Mouse (Mus musculus) cerebellum, adult 2 months (tissue): ENCODE results near the gene Ccl21a. TPM values are rescaled to one million over a fixed set of nuclear protein-coding genes. Genes with fewer than 3 reads are reported as not detected.
"Not testable (repeated sequence)": the region's sequence is repeated elsewhere in the genome, so short reads cannot be mapped to it uniquely, and the experiment has no call there.

Experiments used
- DNase-seq, 2 experiments: peaks; one replicate each; pipeline ENCODE4 v3.0.0; 2021
- H3K27ac ChIP-seq: fragments of 200-500 bp; 2 replicates; pipeline ENCODE4 v1.5.1; 2012; ENCODE audit warnings: low read length, control low read depth, inconsistent platforms; ENCODE audit not compliant: insufficient read depth
- H3K27me3 ChIP-seq: fragments of 200-500 bp; 2 replicates; pipeline ENCODE4 v1.6.1; 2012; ENCODE audit warnings: inconsistent platforms, mild to moderate bottlenecking, low read length, moderate library complexity; ENCODE audit not compliant: control insufficient read depth, insufficient read depth
- H3K4me1 ChIP-seq: fragments of 200-500 bp; 2 replicates; pipeline ENCODE4 v1.6.1; 2011; ENCODE audit warnings: low read length; ENCODE audit not compliant: control insufficient read depth, insufficient read depth
- H3K4me3 ChIP-seq: fragments of 200-500 bp; replicated peaks from 2 replicates; pipeline ENCODE3; 2011; ENCODE audit warnings: mild to moderate bottlenecking, low read depth, low read length, control low read depth; ENCODE audit not compliant: insufficient read depth
- WGBS: fragments of 180-500 bp; shearing (Covaris S2); methylation state at CpG from one replicate; pipeline ENCODE4 v1.1.7; 2018; 5-methylcytosine and 5-hydroxymethylcytosine counted together
- polyA plus RNA-seq: library from polyadenylated mRNA; depleted of rRNA; stranded (reverse); fragments of >200 nt; gene quantifications from 2 replicates; pipeline ENCODE4 v1.2.3, GENCODE M21; 2012; rRNA removed

The Ccl21a gene
- not detected in 2 replicates for polyA plus RNA-seq

GRCm38 (mm10) chr4:42773893-42774292 lies at the start of gene Ccl21a:
Gene Ccl21a, minus strand, starts transcription at chr4:42773993.
- H3K4me1 ChIP-seq, H3K27me3 ChIP-seq, H3K27ac ChIP-seq, H3K4me3 ChIP-seq, DNase-seq: not testable (repeated sequence)
- WGBS: no CpG with 5 or more reads among the region's 5 CpGs

GRCm38 (mm10) chr4:42756477-42756876 lies 17.3 kb downstream of the Ccl21a start, which contains the start of gene Ccl19:
Gene Ccl19, minus strand, starts transcription at chr4:42756577.
- no CpG with 5 or more reads among the region's 6 CpGs for WGBS
- H3K27ac ChIP-seq, H3K27me3 ChIP-seq, H3K4me1 ChIP-seq, DNase-seq, H3K4me3 ChIP-seq: not testable (repeated sequence)

- not testable (repeated sequence) for H3K4me1 ChIP-seq, H3K27ac ChIP-seq, DNase-seq, H3K4me3 ChIP-seq, H3K27me3 ChIP-seq
- WGBS: no CpG with 5 or more reads among the region's 13 CpGs
Observed at GRCm38 (mm10) chr4:42735245-42735644, 38.5 kb downstream of the Ccl21a start, which contains the start of gene 4930578G10Rik. Gene 4930578G10Rik, plus strand, starts transcription at chr4:42735545.

Other genes starting within 250 kb of the Ccl21a start
- gene Fam205a2, start 245.8 kb downstream of the Ccl21a start, polyA plus RNA-seq: 0.35 and 0.69 TPM in 2 replicates
- not detected in 2 replicates for gene Gm10591, start 161.8 kb downstream of the Ccl21a start, polyA plus RNA-seq
- 0.89 and 1.2 TPM in 2 replicates for gene Gm2564, start 144.3 kb downstream of the Ccl21a start, polyA plus RNA-seq
- 0.82 TPM in 1 of 2 replicates, not detected in the other for gene Ccl27b, start 118.7 kb downstream of the Ccl21a start, polyA plus RNA-seq
- 0.14 TPM in 1 of 2 replicates, not detected in the other for gene Il11ra2, start 112.1 kb downstream of the Ccl21a start, polyA plus RNA-seq
- 0.34 and 1.1 TPM in 2 replicates for gene 4930578G10Rik, start 38.4 kb downstream of the Ccl21a start, polyA plus RNA-seq
- gene Ccl19, start 17.4 kb downstream of the Ccl21a start, polyA plus RNA-seq: 1.5 and 1.6 TPM in 2 replicates
- 0.35 and 0.59 TPM in 2 replicates for gene Fam205a1, start 79.9 kb upstream of the Ccl21a start, polyA plus RNA-seq
- gene Gm12394, start 82.8 kb upstream of the Ccl21a start, polyA plus RNA-seq: 0.10 and 0.11 TPM in 2 replicates
- gene Fam205c, start 100.2 kb upstream of the Ccl21a start, polyA plus RNA-seq: 0.10 TPM in 1 of 2 replicates, not detected in the other
- gene Phf24, start 142.7 kb upstream of the Ccl21a start, polyA plus RNA-seq: 79.9 and 84.1 TPM in 2 replicates
- gene Dnajb5, start 175.8 kb upstream of the Ccl21a start, polyA plus RNA-seq: 55.0 and 58.7 TPM in 2 replicates
- gene 1700022I11Rik, start 195.6 kb upstream of the Ccl21a start, polyA plus RNA-seq: not detected in 2 replicates
- gene Vcp, start 226.5 kb upstream of the Ccl21a start, polyA plus RNA-seq: 196 and 200 TPM in 2 replicates
- 36.2 and 36.7 TPM in 2 replicates for gene Fancg, start 236.5 kb upstream of the Ccl21a start, polyA plus RNA-seq